Mouse (Mus musculus) spleen, adult 2 months (tissue): ENCODE results near the gene Lalba. TPM values are rescaled to one million over a fixed set of nuclear protein-coding genes. Genes with fewer than 3 reads are reported as not detected.

Source experiments
- DNase-seq, 2 experiments: peaks; one replicate each; pipeline versions ENCODE4 v3.0.0 to v3.0.0-alpha.2; 2012 to 2021; ENCODE audit warnings: low spot score in 2 of 2, low read depth in 1 of 2
- H3K27ac ChIP-seq: fragments of 200-500 bp; 2 replicates; pipeline ENCODE4 v1.5.1; 2012; ENCODE audit warnings: low read length, inconsistent platforms; ENCODE audit not compliant: insufficient read depth
- H3K27me3 ChIP-seq: fragments of 200-500 bp; 2 replicates; pipeline ENCODE4 v1.6.1; 2012; ENCODE audit warnings: mild to moderate bottlenecking, moderate library complexity, low read length, inconsistent platforms; ENCODE audit not compliant: control insufficient read depth, insufficient read depth
- H3K36me3 ChIP-seq: fragments of 200-500 bp; 2 replicates; pipeline ENCODE4 v1.6.1; 2012; ENCODE audit warnings: mild to moderate bottlenecking, low read length, inconsistent platforms; ENCODE audit not compliant: control insufficient read depth, insufficient read depth
- H3K4me1 ChIP-seq: fragments of 200-500 bp; 2 replicates; pipeline ENCODE4 v1.6.1; 2011; ENCODE audit warnings: inconsistent platforms; ENCODE audit not compliant: control insufficient read depth, insufficient read depth, insufficient read length
- H3K4me3 ChIP-seq: fragments of 200-500 bp; 2 replicates; pipeline ENCODE4 v1.5.1; 2011; ENCODE audit warnings: mild to moderate bottlenecking, inconsistent platforms; ENCODE audit not compliant: insufficient read depth, insufficient read length; ENCODE audit errors: extremely low read depth
- CTCF ChIP-seq: fragments of 200-500 bp; IDR thresholded peaks from 2 replicates; pipeline ENCODE4 v1.5.1; 2011; ENCODE audit warnings: mild to moderate bottlenecking, inconsistent platforms; ENCODE audit not compliant: insufficient read depth, insufficient read length, insufficient replicate concordance; ENCODE audit errors: extremely low read depth
- POLR2A ChIP-seq: fragments of 200-500 bp; IDR thresholded peaks from 2 replicates; pipeline ENCODE4 v1.6.1; 2011; ENCODE audit warnings: low read depth, low read length, inconsistent platforms
- WGBS: fragments of 180-500 bp; shearing (Covaris S2); methylation state at CpG from one replicate; pipeline ENCODE4 v1.1.7; 2018; 5-methylcytosine and 5-hydroxymethylcytosine counted together
- polyA plus RNA-seq: library from polyadenylated mRNA; depleted of rRNA; stranded (reverse); fragments of >200 nt; gene quantifications from 2 replicates; pipeline ENCODE4 v1.2.3, GENCODE M21; 2012; rRNA removed

Lalba gene
- not detected in 2 replicates for polyA plus RNA-seq

GRCm38 (mm10) chr15:98482701-98483100 lies at the start of gene Lalba:
Gene Lalba (minus strand): TSS chr15:98482721.
- Histone ChIP-seq H3K36me3 (no peaks in the 10 kb centered on the region), H3K27me3 (no peaks in the 10 kb centered on the region), H3K4me3 (no peak within 1 kb of the TSS), H3K4me1 (peaks cover 12% of the 10 kb centered on the region; the same call in 1 of the 2 replicates), H3K27ac (no peak within 1 kb of the TSS)
- DNase-seq, result no peak
- TF ChIP-seq POLR2A, result no peak
- no peak for TF ChIP-seq CTCF
- 84% methylated on average over 3 of the region's 3 CpGs for WGBS

- Histone ChIP-seq H3K4me1 (peaks cover 5% of the 10 kb centered on the region; the same call in 1 of the 2 replicates), H3K27me3 (no peaks in the 10 kb centered on the region), H3K36me3 (peaks cover 27% of the 10 kb centered on the region), H3K4me3 (no peak overlapping the region), H3K27ac (no peak overlapping the region)
- no peak for DNase-seq
- 33% methylated on average over 5 of the region's 5 CpGs for WGBS
- TF ChIP-seq CTCF, result no peak
These were observed 49.8 kb upstream of the Lalba start for GRCm38 (mm10) chr15:98532281-98532680.

GRCm38 (mm10) chr15:98528066-98528563 lies 45.6 kb upstream of the Lalba start:
- Histone ChIP-seq H3K27me3 (no peaks in the 10 kb centered on the region), H3K4me3 (no peak overlapping the region), H3K27ac (no peak overlapping the region), H3K36me3 (peaks cover 49% of the 10 kb centered on the region), H3K4me1 (peaks cover 5% of the 10 kb centered on the region; the same call in 1 of the 2 replicates)
- WGBS, result 71% methylated on average over 5 of the region's 5 CpGs
- TF ChIP-seq CTCF (no peak), POLR2A (no peak)
- DNase-seq, result no peak

GRCm38 (mm10) chr15:98527056-98527771 lies 44.7 kb upstream of the Lalba start:
- WGBS, result 97% methylated on average over 5 of the region's 5 CpGs
- H3K27ac ChIP-seq, result no peak overlapping the region
- H3K27me3 ChIP-seq, result no peaks in the 10 kb centered on the region
- no peak for DNase-seq
- TF ChIP-seq POLR2A (no peak), CTCF (no peak)
- no peaks in the 10 kb centered on the region for H3K4me1 ChIP-seq
- no peak overlapping the region for H3K4me3 ChIP-seq
- H3K36me3 ChIP-seq, result peaks cover 58% of the 10 kb centered on the region

GRCm38 (mm10) chr15:98526057-98526456 lies 43.5 kb upstream of the Lalba start:
- no peak for DNase-seq
- WGBS, result 80% methylated on average over 5 of the region's 5 CpGs
- H3K27ac ChIP-seq, result no peak overlapping the region
- H3K36me3 ChIP-seq, result peaks cover 60% of the 10 kb centered on the region
- no peaks in the 10 kb centered on the region for H3K4me1 ChIP-seq
- H3K4me3 ChIP-seq, result no peak overlapping the region
- TF ChIP-seq POLR2A, result no peak
- no peak for TF ChIP-seq CTCF
- H3K27me3 ChIP-seq, result no peaks in the 10 kb centered on the region

- H3K36me3 ChIP-seq, result peaks cover 44% of the 10 kb centered on the region
- TF ChIP-seq POLR2A (no peak), CTCF (no peak)
- no peak overlapping the region for H3K27ac ChIP-seq
- no peaks in the 10 kb centered on the region for H3K4me1 ChIP-seq
- H3K27me3 ChIP-seq, result no peaks in the 10 kb centered on the region
- DNase-seq, result no peak
- WGBS, result 69% methylated on average over 3 of the region's 3 CpGs
- H3K4me3 ChIP-seq, result no peak overlapping the region
These were observed 38.7 kb upstream of the Lalba start for GRCm38 (mm10) chr15:98521245-98521644.
